Mouse (Mus musculus) testis, adult 2 months (tissue): Measurements from ENCODE around the gene B3gnt6. TPM values are rescaled to one million over a fixed set of nuclear protein-coding genes. Genes with fewer than 3 reads are reported as not detected.

Source experiments
- H3K27ac ChIP-seq: fragments of 200-500 bp; 2 replicates; pipeline ENCODE4 v1.5.1; 2012; ENCODE audit warnings: low read depth, low read length; ENCODE audit not compliant: control insufficient read depth, insufficient read depth
- H3K27me3 ChIP-seq: fragments of 200-500 bp; 2 replicates; pipeline ENCODE4 v1.6.1; 2012; ENCODE audit warnings: mild to moderate bottlenecking, low read length, moderate library complexity; ENCODE audit not compliant: control insufficient read depth, insufficient read depth
- H3K36me3 ChIP-seq: fragments of 200-500 bp; 2 replicates; pipeline ENCODE4 v1.6.1; 2012; ENCODE audit warnings: mild to moderate bottlenecking, low read length; ENCODE audit not compliant: control insufficient read depth, insufficient read depth
- H3K4me1 ChIP-seq: fragments of 200-500 bp; 2 replicates; pipeline ENCODE4 v1.6.1; 2012; ENCODE audit warnings: low read length; ENCODE audit not compliant: control insufficient read depth, insufficient read depth
- H3K4me3 ChIP-seq: fragments of 200-500 bp; 2 replicates; pipeline ENCODE4 v1.5.1; 2012; ENCODE audit warnings: low read depth, mild to moderate bottlenecking, low read length, moderate library complexity, mixed read lengths; ENCODE audit not compliant: control insufficient read depth
- CTCF ChIP-seq: fragments of 200-500 bp; IDR thresholded peaks from 2 replicates; pipeline ENCODE4 v1.5.1; 2012; ENCODE audit warnings: low read depth, mild to moderate bottlenecking, inconsistent platforms, low read length, moderate library complexity; ENCODE audit not compliant: control insufficient read depth, insufficient read depth, insufficient replicate concordance
- POLR2A ChIP-seq: fragments of 200-500 bp; IDR thresholded peaks from 2 replicates; pipeline ENCODE4 v1.6.1; 2012; ENCODE audit warnings: low read depth, mild to moderate bottlenecking, inconsistent platforms, low read length, moderate library complexity; ENCODE audit not compliant: control insufficient read depth
- polyA plus RNA-seq: library from polyadenylated mRNA; depleted of rRNA; stranded (reverse); fragments of >200 nt; gene quantifications from 2 replicates; pipeline ENCODE4 v1.2.3, GENCODE M21; 2012

B3gnt6 gene
- polyA plus RNA-seq, 1 experiment, result 0.06 TPM

DNA sequence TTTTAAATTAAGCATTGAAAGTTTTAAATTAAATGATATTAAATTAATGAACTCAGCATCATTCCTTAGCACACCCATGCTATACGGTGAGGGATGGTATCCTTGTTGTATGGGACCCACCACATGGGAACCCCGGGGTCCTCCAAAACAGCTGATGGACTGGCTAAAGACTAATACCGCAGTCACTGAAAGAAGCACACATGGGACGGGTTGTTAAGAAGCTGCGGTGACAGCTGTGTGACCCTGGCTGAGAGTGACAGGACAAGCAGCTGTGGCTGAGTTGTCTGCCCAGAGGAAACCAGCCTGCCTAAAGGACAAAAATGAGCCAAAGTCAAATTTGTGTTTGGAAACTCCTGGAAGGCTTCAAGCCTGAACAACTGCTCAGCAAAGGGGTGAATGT, 45.4 kb downstream of the B3gnt6 start:
- TF ChIP-seq CTCF (no peak), POLR2A (no peak)
- H3K27me3 ChIP-seq, result no peaks in the 10 kb centered on the region
- peaks cover 5% of the 10 kb centered on the region for H3K4me1 ChIP-seq
- no peak overlapping the region for H3K4me3 ChIP-seq
- no peaks in the 10 kb centered on the region for H3K36me3 ChIP-seq
- no peak overlapping the region for H3K27ac ChIP-seq

DNA sequence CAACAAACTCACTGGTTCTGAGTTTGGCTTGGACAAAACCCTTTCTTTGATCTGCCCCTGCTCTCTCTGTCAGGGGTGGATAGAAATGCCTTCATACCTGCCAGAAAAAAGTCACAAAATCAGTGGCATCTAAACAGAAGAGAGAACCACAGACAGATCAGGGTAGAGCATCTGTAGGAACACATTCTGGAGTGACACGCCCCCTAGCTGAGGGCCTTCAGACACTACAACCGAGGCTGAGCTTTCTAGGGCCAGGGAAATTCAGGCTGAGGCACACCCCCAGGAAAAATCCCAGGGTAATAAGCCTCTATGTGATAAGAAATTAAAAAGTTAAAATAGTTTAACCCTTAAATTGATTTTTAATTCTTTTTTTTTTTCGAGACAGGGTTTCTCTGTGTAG, 45.9 kb downstream of the B3gnt6 start:
- TF ChIP-seq POLR2A, result no peak
- no peak for TF ChIP-seq CTCF
- Histone ChIP-seq H3K27ac (no peak overlapping the region), H3K27me3 (no peaks in the 10 kb centered on the region), H3K4me1 (peaks cover 5% of the 10 kb centered on the region), H3K4me3 (no peak overlapping the region), H3K36me3 (no peaks in the 10 kb centered on the region)

DNA sequence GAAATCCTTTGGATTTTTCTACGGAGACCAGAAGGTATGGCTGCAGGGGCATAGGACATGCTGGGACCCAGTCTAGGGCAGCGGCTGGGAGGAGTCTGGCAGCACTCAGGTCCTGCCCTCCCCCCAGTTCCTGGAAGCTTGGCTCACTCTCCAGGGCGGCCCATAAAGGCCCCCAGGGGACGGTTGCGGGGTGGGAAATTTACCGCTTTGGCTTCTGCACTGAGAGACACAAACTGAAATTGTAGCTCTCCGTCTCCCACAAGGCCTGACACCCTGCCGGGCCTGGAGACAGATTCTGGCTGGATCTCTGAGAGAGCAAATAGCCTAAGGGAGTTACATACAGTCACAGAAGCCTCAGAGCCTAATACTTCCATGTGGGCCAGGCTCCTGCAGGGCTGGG, 46.9 kb downstream of the B3gnt6 start:
- H3K27ac ChIP-seq, result no peak overlapping the region
- no peaks in the 10 kb centered on the region for H3K27me3 ChIP-seq
- TF ChIP-seq CTCF (no peak), POLR2A (no peak)
- H3K4me3 ChIP-seq, result no peak overlapping the region
- H3K36me3 ChIP-seq, result no peaks in the 10 kb centered on the region
- peaks cover 5% of the 10 kb centered on the region for H3K4me1 ChIP-seq

DNA sequence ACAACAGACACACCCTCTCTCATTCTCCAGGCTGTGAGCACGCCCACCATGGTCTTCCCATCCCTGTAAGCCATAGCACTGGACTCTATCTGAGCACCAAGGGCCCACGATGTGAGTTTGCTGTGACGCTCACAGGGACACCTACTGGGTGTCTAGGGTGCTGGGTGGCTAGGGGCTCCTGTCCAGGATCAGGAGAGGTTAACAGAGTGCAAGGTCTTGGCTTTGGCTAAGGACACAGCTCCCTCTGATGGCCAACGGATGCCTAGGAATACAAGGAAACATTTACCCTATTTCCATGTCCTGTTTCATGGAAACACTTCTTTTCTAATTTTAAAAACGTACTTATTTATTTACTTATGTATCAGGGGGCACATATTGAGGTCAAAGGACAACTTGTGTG, 48.8 kb downstream of the B3gnt6 start:
- TF ChIP-seq CTCF (peak; percentile 23; the same call in 1 of the 2 replicates), POLR2A (no peak)
- Histone ChIP-seq H3K27ac (no peak overlapping the region), H3K4me1 (no peaks in the 10 kb centered on the region), H3K4me3 (no peak overlapping the region), H3K36me3 (no peaks in the 10 kb centered on the region), H3K27me3 (no peaks in the 10 kb centered on the region)

DNA sequence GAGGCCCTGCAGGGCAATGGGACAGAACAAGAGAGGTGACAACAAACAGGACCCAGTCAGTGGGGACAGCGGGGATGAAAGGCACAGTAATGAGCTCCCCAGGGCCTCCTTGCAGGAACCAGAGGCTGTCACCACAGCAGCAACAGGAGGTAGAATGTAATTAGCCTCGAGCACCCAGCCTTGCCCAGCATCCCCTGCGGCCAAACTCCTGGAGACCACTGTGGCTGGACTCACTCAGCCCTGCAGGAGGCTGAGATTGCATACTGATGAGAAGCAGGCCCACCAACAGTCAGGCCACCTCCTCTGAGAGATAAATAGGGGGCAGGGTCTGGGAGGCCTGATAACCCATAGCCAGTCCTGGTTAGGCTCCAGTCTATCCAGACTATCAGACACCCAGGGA, 49.5 kb downstream of the B3gnt6 start:
- TF ChIP-seq POLR2A, result no peak
- no peak for TF ChIP-seq CTCF
- no peak overlapping the region for H3K27ac ChIP-seq
- no peaks in the 10 kb centered on the region for H3K4me1 ChIP-seq
- no peaks in the 10 kb centered on the region for H3K27me3 ChIP-seq
- H3K4me3 ChIP-seq, result no peak overlapping the region
- no peaks in the 10 kb centered on the region for H3K36me3 ChIP-seq

DNA sequence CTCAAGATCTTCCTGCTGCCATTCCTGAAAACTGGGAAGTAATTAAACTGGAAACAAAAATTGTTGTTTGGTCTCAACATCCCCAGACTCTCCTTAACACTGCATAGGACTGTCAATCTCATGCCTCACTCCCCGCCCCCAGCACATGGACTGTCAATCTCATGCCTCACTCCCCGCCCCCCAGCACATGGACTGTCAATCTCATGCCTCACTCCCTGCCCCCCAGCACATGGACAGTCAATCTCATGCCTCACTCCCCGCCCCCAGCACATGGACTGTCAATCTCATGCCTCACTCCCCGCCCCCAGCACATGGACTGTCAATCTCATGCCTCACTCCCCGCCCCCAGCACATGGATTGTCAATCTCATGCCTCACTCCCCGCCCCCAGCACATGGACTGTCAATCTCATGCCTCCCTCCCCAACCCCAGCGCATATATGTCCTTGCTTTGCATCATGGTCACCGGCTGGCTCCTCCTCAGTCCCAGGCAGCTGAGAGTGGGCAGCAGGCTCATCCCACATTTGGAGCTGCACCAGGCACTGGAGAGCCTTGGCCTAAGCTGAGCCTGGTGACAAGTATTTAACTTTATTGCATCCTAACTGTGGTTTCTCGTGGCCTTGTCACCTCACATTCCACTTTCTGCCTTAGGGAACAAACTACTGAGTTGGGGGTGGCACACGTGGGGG, 50.4 kb downstream of the B3gnt6 start:
- no peak for TF ChIP-seq POLR2A
- no peak for TF ChIP-seq CTCF
- Histone ChIP-seq H3K4me3 (no peak overlapping the region), H3K4me1 (no peaks in the 10 kb centered on the region), H3K27ac (no peak overlapping the region), H3K36me3 (no peaks in the 10 kb centered on the region), H3K27me3 (no peaks in the 10 kb centered on the region)

DNA sequence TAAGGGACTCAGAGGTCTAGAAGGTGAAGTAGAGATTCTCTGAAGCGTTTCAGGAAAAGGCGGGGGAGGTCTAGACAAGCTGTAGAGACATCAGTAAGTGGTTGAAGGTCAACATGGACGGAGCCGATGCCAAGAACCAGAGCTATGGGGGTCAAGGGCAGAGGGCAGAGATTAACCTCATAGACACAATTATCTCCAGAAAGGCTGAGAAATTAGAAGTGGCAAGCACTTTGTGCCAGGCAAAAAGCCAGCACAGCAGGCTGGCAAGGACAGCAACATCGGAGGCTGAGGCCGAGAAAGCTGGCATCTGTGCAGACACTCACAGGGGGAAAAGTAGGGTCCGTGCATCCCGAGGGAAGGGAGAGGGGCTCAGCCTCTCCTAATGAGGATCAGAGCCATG, 51.5 kb downstream of the B3gnt6 start:
- Histone ChIP-seq H3K27me3 (no peaks in the 10 kb centered on the region), H3K4me1 (no peaks in the 10 kb centered on the region), H3K4me3 (no peak overlapping the region), H3K27ac (no peak overlapping the region), H3K36me3 (no peaks in the 10 kb centered on the region)
- no peak for TF ChIP-seq CTCF
- no peak for TF ChIP-seq POLR2A

DNA sequence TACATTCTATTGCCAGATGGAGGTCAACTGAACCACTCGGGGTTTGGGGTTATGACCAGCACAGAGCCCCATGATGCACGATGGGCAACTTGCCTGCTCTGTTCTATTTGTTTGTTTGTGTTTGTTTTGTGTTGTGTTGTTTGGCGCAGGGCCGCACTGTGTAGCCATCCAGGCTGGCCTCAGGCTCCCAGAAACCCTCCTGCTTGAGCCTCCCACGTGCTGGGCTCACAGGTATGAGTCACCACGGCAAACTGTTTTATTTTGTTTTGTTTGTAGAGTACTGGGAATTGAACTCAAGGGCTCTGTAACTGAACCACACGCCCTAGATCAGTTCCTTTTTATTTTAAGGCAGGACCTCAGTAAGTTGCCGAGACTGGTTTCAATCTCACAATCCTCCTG, 52.8 kb downstream of the B3gnt6 start:
- no peak for TF ChIP-seq POLR2A
- TF ChIP-seq CTCF, result no peak
- Histone ChIP-seq H3K27me3 (no peaks in the 10 kb centered on the region), H3K27ac (no peak overlapping the region), H3K4me1 (no peaks in the 10 kb centered on the region), H3K4me3 (no peak overlapping the region), H3K36me3 (no peaks in the 10 kb centered on the region)
